Mouse (Mus musculus): ENCODE results near the gene Ppara. TPM values are rescaled to one million over a fixed set of nuclear protein-coding genes. Genes with fewer than 3 reads are reported as not detected.
A peak's percentile ranks its signal among the peaks of the same experiment; 100 is the strongest.

Ppara gene
- polyA plus RNA-seq, 1 experiment from 2014 or later: 20.3 TPM

- H3K27ac ChIP-seq (ENCODE audit: low read length): no peak overlapping the region
- H3K27me3 ChIP-seq (ENCODE audit: control insufficient read depth, insufficient read depth, low read length): no peaks in the 10 kb centered on the region
- H3K4me3 ChIP-seq (ENCODE audit: low read length): no peak overlapping the region
- WGBS: 80% methylated on average over 4 of the region's 4 CpGs
- peaks cover 3% of the 10 kb centered on the region; the same call in 1 of the 2 replicates for H3K36me3 ChIP-seq (ENCODE audit: control insufficient read depth, insufficient read depth)
- H3K4me1 ChIP-seq (ENCODE audit: control insufficient read depth, insufficient read depth, low read length): peaks cover 26% of the 10 kb centered on the region
- no peaks in the 10 kb centered on the region for H3K9me3 ChIP-seq (replicated peaks; ENCODE audit: control insufficient read depth, low read length)
- H3K4me2 ChIP-seq (ENCODE audit: low read depth, low read length): no peak overlapping the region
- H3K9ac ChIP-seq (ENCODE audit: low read length): no peak overlapping the region
- no peak for ATAC-seq (replicated peaks; ENCODE audit: extremely low read depth, insufficient read depth, low FRiP score)
Observed at GRCm38 (mm10) chr15:85807404-85807803, 72.6 kb downstream of the Ppara start.

- Histone ChIP-seq H3K4me3 (ENCODE audit: low read length) (no peak overlapping the region), H3K27ac (ENCODE audit: low read length) (peak overlapping the region; percentile 9; the same call in 1 of the 2 replicates), H3K4me2 (ENCODE audit: low read depth, low read length) (no peak overlapping the region), H3K9me3 (replicated peaks; ENCODE audit: control insufficient read depth, low read length) (no peaks in the 10 kb centered on the region), H3K36me3 (ENCODE audit: control insufficient read depth, insufficient read depth) (peaks cover 3% of the 10 kb centered on the region; the same call in 1 of the 2 replicates), H3K27me3 (ENCODE audit: control insufficient read depth, insufficient read depth, low read length) (no peaks in the 10 kb centered on the region), H3K4me1 (ENCODE audit: control insufficient read depth, insufficient read depth, low read length) (peaks cover 23% of the 10 kb centered on the region), H3K9ac (ENCODE audit: low read length) (0 out of 2 replicates have a peak overlapping the region, but pooled peaks have one; percentile 3)
- WGBS: 76% methylated on average over 6 of the region's 6 CpGs
- no peak for ATAC-seq (replicated peaks; ENCODE audit: extremely low read depth, insufficient read depth, low FRiP score)
Observed at GRCm38 (mm10) chr15:85808031-85808430, 73.2 kb downstream of the Ppara start.

GRCm38 (mm10) chr15:85808434-85808833 lies 73.7 kb downstream of the Ppara start:
- H3K4me3 ChIP-seq (ENCODE audit: low read length): no peak overlapping the region
- H3K4me1 ChIP-seq (ENCODE audit: control insufficient read depth, insufficient read depth, low read length): peaks cover 19% of the 10 kb centered on the region
- no peak overlapping the region for H3K4me2 ChIP-seq (ENCODE audit: low read depth, low read length)
- no peak for ATAC-seq (replicated peaks; ENCODE audit: extremely low read depth, insufficient read depth, low FRiP score)
- H3K27me3 ChIP-seq (ENCODE audit: control insufficient read depth, insufficient read depth, low read length): no peaks in the 10 kb centered on the region
- peak overlapping the region; percentile 9; the same call in 1 of the 2 replicates for H3K27ac ChIP-seq (ENCODE audit: low read length)
- WGBS: 62% methylated on average over 8 of the region's 8 CpGs
- H3K36me3 ChIP-seq (ENCODE audit: control insufficient read depth, insufficient read depth): peaks cover 3% of the 10 kb centered on the region; the same call in 1 of the 2 replicates
- H3K9ac ChIP-seq (ENCODE audit: low read length): 0 out of 2 replicates have a peak overlapping the region, but pooled peaks have one; percentile 3
- no peaks in the 10 kb centered on the region for H3K9me3 ChIP-seq (replicated peaks; ENCODE audit: control insufficient read depth, low read length)

GRCm38 (mm10) chr15:85809091-85809490 lies 74.3 kb downstream of the Ppara start:
- H3K27ac ChIP-seq (ENCODE audit: low read length): no peak overlapping the region
- H3K36me3 ChIP-seq (ENCODE audit: control insufficient read depth, insufficient read depth): peaks cover 3% of the 10 kb centered on the region; the same call in 1 of the 2 replicates
- H3K4me3 ChIP-seq (ENCODE audit: low read length): no peak overlapping the region
- peaks cover 19% of the 10 kb centered on the region for H3K4me1 ChIP-seq (ENCODE audit: control insufficient read depth, insufficient read depth, low read length)
- ATAC-seq (replicated peaks; ENCODE audit: extremely low read depth, insufficient read depth, low FRiP score): no peak
- no peaks in the 10 kb centered on the region for H3K9me3 ChIP-seq (replicated peaks; ENCODE audit: control insufficient read depth, low read length)
- H3K4me2 ChIP-seq (ENCODE audit: low read depth, low read length): no peak overlapping the region
- 83% methylated on average over 12 of the region's 12 CpGs for WGBS
- H3K9ac ChIP-seq (ENCODE audit: low read length): no peak overlapping the region
- no peaks in the 10 kb centered on the region for H3K27me3 ChIP-seq (ENCODE audit: control insufficient read depth, insufficient read depth, low read length)

GRCm38 (mm10) chr15:85810462-85810805 lies 75.7 kb downstream of the Ppara start:
- peak; percentile 15; the same call in 1 of the 2 replicates for ATAC-seq (replicated peaks; ENCODE audit: extremely low read depth, insufficient read depth, low FRiP score)
- Histone ChIP-seq H3K4me2 (ENCODE audit: low read depth, low read length) (peak overlapping the region; percentile 76), H3K36me3 (ENCODE audit: control insufficient read depth, insufficient read depth) (peaks cover 3% of the 10 kb centered on the region; the same call in 1 of the 2 replicates), H3K4me3 (ENCODE audit: low read length) (peak overlapping the region; percentile 85), H3K27me3 (ENCODE audit: control insufficient read depth, insufficient read depth, low read length) (no peaks in the 10 kb centered on the region), H3K4me1 (ENCODE audit: control insufficient read depth, insufficient read depth, low read length) (peaks cover 19% of the 10 kb centered on the region), H3K9ac (ENCODE audit: low read length) (peak overlapping the region; percentile 94), H3K27ac (ENCODE audit: low read length) (peak overlapping the region; percentile 100), H3K9me3 (replicated peaks; ENCODE audit: control insufficient read depth, low read length) (0 out of 2 replicates have a peak, but pooled peaks cover under 1% of the 10 kb centered on the region)
- WGBS: 36% methylated on average over 5 of the region's 5 CpGs

- ATAC-seq (replicated peaks; ENCODE audit: extremely low read depth, insufficient read depth, low FRiP score): peak; percentile 81
- Histone ChIP-seq H3K27ac (ENCODE audit: low read length) (peak overlapping the region; percentile 100), H3K4me2 (ENCODE audit: low read depth, low read length) (peak overlapping the region; percentile 76), H3K27me3 (ENCODE audit: control insufficient read depth, insufficient read depth, low read length) (no peaks in the 10 kb centered on the region), H3K9me3 (replicated peaks; ENCODE audit: control insufficient read depth, low read length) (0 out of 2 replicates have a peak, but pooled peaks cover 4% of the 10 kb centered on the region), H3K36me3 (ENCODE audit: control insufficient read depth, insufficient read depth) (peaks cover 3% of the 10 kb centered on the region; the same call in 1 of the 2 replicates), H3K4me1 (ENCODE audit: control insufficient read depth, insufficient read depth, low read length) (peaks cover 19% of the 10 kb centered on the region), H3K4me3 (ENCODE audit: low read length) (peak overlapping the region; percentile 85), H3K9ac (ENCODE audit: low read length) (peak overlapping the region; percentile 94)
- 2% methylated on average over 36 of the region's 36 CpGs for WGBS
Observed at GRCm38 (mm10) chr15:85810806-85811521, 76.2 kb downstream of the Ppara start.

GRCm38 (mm10) chr15:85811535-85812277 lies 76.9 kb downstream of the Ppara start, which contains the start of gene Cdpf1:
TSS of gene Cdpf1 (minus strand) at chr15:85811697.
- Histone ChIP-seq H3K27me3 (ENCODE audit: control insufficient read depth, insufficient read depth, low read length) (no peaks in the 10 kb centered on the region), H3K9ac (ENCODE audit: low read length) (peak within 1 kb of the TSS; percentile 94), H3K4me3 (ENCODE audit: low read length) (peak within 1 kb of the TSS; percentile 85), H3K4me2 (ENCODE audit: low read depth, low read length) (peak within 1 kb of the TSS; percentile 76), H3K4me1 (ENCODE audit: control insufficient read depth, insufficient read depth, low read length) (peaks cover 19% of the 10 kb centered on the region), H3K36me3 (ENCODE audit: control insufficient read depth, insufficient read depth) (peaks cover 3% of the 10 kb centered on the region; the same call in 1 of the 2 replicates), H3K9me3 (replicated peaks; ENCODE audit: control insufficient read depth, low read length) (peaks cover 5% of the 10 kb centered on the region; the same call in 1 of the 2 replicates), H3K27ac (ENCODE audit: low read length) (peak within 1 kb of the TSS; percentile 100)
- peak; percentile 93 for ATAC-seq (replicated peaks; ENCODE audit: extremely low read depth, insufficient read depth, low FRiP score)
- WGBS: 3% methylated on average over 36 of the region's 36 CpGs

GRCm38 (mm10) chr15:85813428-85813827 lies 78.6 kb downstream of the Ppara start:
- Histone ChIP-seq H3K27ac (ENCODE audit: low read length) (no peak overlapping the region), H3K9ac (ENCODE audit: low read length) (no peak overlapping the region), H3K36me3 (ENCODE audit: control insufficient read depth, insufficient read depth) (no peaks in the 10 kb centered on the region), H3K9me3 (replicated peaks; ENCODE audit: control insufficient read depth, low read length) (peaks cover 15% of the 10 kb centered on the region), H3K4me3 (ENCODE audit: low read length) (no peak overlapping the region), H3K4me2 (ENCODE audit: low read depth, low read length) (no peak overlapping the region), H3K27me3 (ENCODE audit: control insufficient read depth, insufficient read depth, low read length) (no peaks in the 10 kb centered on the region), H3K4me1 (ENCODE audit: control insufficient read depth, insufficient read depth, low read length) (peaks cover 19% of the 10 kb centered on the region)
- WGBS: 53% methylated on average over 10 of the region's 10 CpGs
- no peak for ATAC-seq (replicated peaks; ENCODE audit: extremely low read depth, insufficient read depth, low FRiP score)

Data from heart, embryonic 16.5 days (tissue).